Mouse (Mus musculus) left cerebral cortex, postnatal 10 days (tissue): ENCODE results near the gene Atg7. TPM values are rescaled to one million over a fixed set of nuclear protein-coding genes. Genes with fewer than 3 reads are reported as not detected.

ENCODE experiments used
- DNase-seq, 2 experiments: peaks; one replicate each; pipeline ENCODE4 v3.0.0; 2021 to 2022; ENCODE audit warnings: low spot score in 2 of 2, mixed read lengths in 1 of 2; ENCODE audit errors: extremely low spot score in 1 of 2
- intact Hi-C: fragments of 180-260 bp; cut with DNase I; formaldehyde crosslinking; loops from one replicate; pipeline ENCODE4 v1.15.1; 2025
- total RNA-seq, 2 experiments: library from RNA; stranded (reverse); gene quantifications; 2 replicates each; pipeline ENCODE4 v1.2.3; 2021

Atg7 gene
- total RNA-seq, 2 experiments from 2014 or later = 23.6 to 24.6 TPM

DNA sequence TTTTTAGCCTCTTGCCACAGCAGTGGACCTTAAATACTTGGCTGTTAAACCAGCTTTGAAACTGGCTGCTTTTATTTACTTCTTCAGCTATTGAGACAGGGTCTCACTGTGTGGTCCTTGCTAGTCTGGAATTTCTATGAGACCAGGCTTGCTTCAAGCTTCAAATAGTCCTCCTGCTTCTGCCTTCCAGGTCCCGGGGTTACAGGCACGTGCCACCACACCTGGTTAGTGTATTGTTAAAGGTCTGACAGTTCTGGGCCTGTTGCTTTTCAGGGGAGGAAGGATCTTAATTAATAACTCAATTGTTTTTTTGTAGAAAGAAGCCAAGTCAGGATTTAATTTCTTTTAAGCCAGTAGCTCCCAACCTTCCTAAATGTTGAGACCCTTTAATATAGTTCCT lies 124.8 kb downstream of the Atg7 start:
- intact Hi-C loops = no loop called here
- no peak for DNase-seq

DNA sequence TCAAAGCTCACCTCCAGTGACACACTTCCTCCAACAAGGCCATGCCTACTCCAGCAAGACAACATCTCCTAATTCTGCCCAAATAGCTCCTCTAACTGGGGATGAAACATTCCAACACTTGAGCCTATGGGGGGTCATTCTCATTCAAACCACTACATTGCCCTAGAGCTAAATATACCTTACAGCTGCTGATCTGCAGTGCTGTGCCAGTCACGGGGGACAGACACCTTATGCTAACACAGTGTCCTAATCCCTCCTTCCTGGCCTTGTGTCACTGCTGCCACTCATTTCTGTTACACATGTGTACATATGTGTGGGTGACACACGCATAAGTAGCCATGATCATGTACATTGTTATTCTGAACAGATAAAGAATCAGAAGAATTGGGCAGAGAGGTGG lies 127.4 kb downstream of the Atg7 start:
- intact Hi-C loops = no loop called here
- DNase-seq = no peak

DNA sequence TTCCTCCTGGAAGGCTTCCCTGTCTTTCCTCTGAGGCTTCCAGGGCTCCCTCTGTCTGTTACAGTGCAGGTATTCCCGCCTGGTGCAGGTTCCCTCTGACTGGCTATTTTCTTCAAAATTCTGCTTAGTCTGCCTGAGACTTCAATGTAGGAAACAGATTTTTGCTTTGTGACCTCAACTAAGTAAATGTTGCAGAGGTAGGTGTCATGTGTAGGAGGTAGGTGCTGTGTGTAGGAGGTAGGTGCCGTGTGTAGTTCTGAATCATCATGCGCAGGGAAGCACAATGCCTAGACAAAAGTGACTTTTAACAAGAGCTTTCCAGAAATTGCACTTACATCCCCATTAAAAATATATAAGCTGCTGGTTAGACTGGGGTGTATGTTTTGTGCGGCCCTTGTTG lies 128.6 kb downstream of the Atg7 start:
- intact Hi-C loops = no loop called here
- DNase-seq = no peak

DNA sequence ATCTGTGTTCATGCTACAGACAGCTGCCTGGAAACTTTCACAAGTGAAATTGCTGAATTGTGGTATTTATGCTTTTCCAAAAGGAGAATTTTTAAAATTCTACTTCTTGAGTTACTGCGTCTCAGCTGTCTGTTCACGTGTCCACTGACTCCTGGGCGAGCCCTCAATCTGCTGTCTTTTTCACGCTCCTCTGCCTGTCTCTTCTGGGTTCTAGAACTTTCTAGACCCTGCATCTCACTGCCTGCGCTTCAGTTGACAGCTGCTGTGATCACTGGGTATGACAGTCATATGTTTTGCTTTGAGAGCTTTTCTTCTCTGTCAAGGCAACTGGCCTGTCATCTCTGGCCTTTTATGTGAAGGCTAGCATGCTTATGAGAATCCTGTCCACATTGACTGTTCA lies 132.3 kb downstream of the Atg7 start:
- intact Hi-C loops = no loop called here
- no peak for DNase-seq

DNA sequence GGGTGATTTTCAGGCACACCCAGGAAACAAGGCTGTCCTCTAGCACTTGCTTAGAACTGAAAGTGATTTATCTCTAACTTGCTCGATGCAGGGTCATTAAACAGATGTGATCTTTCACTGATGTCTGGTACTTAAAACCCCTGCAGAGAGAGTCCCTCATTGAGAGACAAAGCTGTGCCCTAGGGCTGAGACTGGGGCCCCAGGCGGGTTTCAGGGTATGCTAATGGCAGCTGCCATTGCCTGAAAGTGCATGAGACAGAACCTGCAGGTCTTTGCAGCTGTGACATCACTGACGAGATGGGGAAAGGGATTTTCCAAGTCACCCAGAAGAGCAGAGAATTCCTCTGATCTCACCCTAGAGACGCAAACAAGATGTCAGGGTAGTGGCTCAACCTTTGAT lies 135.0 kb downstream of the Atg7 start:
- intact Hi-C loops = no loop called here
- DNase-seq = no peak

DNA sequence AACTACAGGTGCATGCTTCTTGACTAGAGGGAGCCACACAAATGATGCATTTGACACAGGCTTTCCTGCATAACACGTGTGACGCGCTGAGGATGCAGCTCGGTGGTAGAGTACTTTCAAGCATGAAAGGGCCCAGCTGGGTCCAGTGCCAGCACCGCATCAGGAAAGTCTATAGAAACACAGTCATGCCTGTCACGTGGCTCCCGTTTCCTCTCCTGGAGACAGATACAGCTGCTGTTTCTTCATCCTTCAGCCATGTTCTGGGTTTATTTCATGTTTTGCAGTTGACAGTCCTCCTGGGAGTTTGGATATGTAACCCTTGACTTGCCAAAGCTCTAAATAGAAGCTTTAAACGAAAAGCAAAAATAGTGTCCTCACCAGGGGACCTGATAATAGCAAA lies 135.8 kb downstream of the Atg7 start:
- DNase-seq = peak in 1 of 2 experiments; percentile 39
- intact Hi-C loops = no loop called here

DNA sequence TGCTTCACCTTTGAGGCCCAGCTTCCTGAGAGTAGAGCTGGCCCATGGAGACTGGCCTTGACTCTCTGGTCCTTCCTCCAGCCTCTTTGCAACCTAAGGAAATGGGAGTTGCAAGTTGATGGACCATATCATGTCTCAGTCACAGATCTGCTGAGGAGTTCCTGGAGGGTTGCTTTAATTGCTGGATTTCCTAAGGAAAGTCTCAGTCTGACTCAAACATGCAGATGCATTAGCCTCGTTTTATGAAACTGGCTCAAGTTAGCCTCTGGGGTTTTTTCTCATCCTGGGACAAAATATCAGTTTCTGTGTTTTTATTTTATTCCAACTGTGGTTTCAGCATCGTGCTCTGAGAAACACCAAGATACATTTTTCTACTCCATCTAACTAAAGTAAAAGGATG lies 137.7 kb downstream of the Atg7 start:
- intact Hi-C loops = no loop called here
- no peak for DNase-seq

DNA sequence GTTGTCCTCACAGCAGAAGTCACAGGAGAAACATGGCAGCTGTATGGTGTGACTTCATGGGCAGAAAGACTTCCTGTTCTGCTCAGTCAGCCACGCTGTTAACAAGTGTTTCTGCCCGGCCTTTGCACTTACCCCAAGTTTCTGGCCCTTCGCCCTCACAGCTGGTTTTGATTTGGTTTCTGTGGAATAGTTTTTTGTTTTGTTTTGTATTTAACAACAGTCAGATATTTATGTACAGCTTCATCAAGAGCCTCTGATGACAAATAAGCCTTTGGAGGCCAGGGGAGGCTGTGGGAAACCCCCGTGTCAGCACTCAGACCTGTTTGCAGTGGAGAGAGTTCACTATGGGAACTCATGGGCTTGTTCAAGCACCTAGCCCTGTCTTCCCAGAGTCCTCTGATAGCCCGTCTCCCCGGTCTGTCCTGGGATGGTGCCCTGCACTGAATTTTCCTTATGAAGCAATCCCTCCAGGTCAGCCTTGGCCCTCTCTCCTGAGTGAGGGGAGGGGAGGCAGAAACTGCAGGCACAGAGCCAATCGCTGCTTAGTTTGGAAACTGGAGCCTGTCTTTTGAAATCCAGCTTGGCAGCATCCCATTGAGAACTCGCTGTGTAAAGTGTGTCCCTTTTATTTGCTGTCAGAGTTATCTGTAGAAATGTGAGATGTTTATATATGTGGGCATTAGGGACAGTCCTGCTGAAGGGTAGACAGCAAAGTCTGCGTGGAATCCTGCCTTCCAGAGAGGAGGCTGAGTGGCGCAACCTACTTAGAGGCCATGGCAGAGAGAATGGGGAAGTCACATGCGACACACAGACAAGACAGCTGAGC lies 138.7 kb downstream of the Atg7 start:
- DNase-seq = peak; percentile 51 to 77
- intact Hi-C loops = no loop called here

DNA sequence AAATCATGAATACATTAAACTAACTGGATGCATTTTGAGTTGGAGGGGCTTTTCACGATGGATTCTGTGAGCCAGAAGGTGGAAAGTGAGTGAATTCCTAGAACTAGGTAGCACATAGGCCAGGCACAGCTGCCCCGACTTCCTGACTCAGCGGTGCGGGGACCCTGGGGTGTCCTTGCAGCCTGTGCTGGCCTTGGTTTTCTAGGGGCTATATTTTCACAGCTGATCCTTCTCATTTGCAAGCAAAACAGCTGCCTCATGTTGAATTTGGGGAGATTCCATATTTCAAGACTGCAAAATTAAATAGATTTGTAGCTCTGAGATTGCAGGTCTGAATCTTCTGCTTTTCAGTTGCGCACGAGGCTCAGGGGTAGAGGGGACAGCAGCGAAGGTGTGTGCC lies 139.6 kb downstream of the Atg7 start:
- intact Hi-C loops = no loop called here

DNA sequence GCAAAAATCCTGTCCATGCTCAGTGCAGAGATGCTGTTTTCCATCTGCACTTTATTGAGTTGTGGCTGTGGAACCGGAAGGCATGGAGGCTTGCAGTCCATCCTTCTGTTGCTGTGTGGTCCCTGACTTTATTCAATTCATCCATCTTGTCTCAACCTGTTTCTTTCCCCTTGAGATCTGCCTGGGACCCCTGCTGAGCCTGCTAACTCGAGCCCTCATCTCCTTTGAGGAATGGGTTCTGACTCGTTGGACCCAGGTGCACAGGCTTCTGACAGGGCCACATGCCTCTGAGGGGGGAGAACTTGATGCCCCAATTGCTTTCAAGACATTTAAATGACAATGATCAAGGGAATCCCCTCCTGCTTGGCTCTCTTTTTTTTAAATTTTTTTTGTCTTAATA lies 143.6 kb downstream of the Atg7 start:
- intact Hi-C loops = no loop called here
- no peak for DNase-seq

More for the DNA sequence above, 139.6 kb downstream of the Atg7 start:
- peak in 1 of 2 experiments; percentile 44 for DNase-seq

DNA sequence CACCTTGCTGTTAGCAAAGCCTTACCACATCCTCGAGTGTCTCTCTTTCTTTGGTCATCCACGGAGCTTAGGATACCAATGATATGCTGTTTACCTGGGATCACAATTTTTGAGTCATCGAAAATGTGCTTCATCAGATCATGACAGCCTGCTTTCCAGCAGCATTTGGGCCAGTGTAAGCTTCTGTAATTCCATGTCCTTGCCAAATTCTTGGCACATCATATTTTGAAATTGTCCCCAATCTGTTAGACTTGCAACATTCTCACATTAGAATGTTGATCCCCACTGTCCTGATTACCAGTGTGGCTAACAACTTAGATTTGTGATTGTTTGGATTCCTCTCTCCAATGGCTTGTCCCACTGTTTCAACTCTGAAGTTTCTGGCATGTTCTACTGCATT lies 144.7 kb downstream of the Atg7 start:
- no peak for DNase-seq

DNA sequence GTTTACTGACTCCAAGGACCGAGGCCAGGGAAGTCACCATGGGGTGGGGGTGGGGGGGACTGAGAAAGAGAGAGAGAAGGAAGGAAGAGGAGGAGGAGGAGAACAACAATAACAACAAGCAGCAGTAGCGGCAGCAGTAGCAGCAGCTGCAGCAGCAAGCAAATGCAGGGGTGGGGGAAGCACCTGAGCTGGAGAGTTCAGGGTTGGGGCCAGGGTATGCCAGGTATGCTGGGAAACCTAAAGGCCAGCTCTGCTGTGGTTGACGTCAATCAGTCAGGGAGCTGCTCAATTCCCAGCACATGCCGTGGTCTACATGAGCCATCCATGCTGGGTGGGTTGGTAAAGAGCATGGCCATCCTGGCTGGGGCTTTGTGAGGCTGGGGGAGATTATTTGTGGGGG lies 145.8 kb downstream of the Atg7 start:
- DNase-seq = no peak
- intact Hi-C loops = no loop called here

More for the DNA sequence above, 144.7 kb downstream of the Atg7 start:
- intact Hi-C loops = no loop called here

DNA sequence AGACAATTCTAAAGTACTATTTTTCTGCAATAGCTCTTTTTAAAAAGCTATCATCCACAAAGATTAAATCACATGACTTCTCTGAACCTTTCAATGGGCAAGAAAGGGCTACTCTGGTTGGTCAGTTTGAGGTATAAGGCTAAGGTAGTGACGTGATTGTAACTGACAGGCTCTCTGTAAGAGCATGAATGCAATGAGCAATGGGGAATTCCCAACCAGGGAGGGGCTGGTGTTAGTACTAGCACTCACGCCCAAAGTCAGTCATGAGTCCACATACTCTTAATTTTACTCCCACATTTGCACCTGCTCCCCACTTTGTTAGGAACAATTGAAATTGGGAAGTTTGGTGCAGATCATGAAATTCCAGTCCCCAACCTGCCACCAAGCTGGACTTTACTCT lies 147.2 kb downstream of the Atg7 start:
- intact Hi-C loops = no loop called here
- DNase-seq = no peak

DNA sequence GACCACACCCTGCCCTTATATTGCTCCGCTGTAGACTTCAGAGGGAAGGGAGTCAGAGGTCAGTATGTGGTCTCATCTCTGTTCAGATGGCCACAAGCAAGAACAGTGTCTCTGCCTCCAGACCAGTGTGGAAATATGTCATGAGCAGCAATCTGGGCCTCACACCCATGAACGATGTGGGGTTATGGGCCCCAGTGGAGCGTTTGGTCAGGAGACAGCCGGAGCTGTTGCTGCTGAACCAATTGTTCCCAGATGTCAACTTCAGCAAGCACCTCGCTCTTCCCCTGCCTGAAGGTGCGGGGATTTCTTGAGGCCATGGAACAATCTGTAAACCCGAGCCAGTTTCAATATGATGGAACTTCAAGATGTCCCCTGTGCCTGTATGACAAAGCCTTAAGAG lies 148.0 kb downstream of the Atg7 start:
- DNase-seq = no peak
- intact Hi-C loops = no loop called here

DNA sequence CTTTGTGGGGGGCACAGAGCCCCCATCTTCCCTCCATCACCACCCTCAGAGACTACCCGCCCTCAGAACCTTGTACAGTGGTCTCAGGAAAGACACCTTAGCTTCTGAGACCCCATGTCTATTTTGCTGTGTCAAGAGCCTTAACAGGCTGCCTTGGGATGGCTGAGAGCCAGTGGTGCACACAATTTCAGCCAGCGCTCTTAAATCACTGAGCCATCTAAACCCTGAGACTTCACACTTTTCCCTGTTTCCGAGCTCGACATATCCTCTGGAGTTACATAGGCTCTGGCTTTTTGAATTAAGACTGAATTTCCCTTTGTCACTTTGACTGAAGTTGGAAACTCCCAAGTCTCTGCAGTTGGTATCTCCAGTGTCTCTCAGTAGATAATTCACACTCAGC lies 148.9 kb downstream of the Atg7 start:
- intact Hi-C loops = no loop called here
- no peak for DNase-seq

DNA sequence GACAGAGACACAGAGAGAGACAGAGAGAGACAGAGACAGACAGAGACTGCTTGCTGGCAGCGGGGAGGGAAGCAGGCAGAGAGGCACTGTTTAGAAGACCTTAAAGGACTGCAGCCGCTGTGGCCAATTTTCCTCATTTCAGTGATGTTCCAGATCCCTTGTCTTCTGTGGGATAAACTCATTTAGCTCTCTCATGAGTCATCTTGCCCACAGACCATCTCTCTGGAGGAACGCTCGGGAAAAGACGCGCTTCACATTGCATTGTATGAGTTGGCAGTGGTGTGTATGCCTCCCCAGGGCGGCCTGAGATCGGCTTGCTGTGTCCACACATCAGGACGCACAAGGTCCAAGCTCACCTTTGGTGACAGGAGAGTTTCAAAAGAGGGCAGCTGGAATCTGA lies 151.8 kb downstream of the Atg7 start:
- no peak for DNase-seq
- intact Hi-C loops = no loop called here

DNA sequence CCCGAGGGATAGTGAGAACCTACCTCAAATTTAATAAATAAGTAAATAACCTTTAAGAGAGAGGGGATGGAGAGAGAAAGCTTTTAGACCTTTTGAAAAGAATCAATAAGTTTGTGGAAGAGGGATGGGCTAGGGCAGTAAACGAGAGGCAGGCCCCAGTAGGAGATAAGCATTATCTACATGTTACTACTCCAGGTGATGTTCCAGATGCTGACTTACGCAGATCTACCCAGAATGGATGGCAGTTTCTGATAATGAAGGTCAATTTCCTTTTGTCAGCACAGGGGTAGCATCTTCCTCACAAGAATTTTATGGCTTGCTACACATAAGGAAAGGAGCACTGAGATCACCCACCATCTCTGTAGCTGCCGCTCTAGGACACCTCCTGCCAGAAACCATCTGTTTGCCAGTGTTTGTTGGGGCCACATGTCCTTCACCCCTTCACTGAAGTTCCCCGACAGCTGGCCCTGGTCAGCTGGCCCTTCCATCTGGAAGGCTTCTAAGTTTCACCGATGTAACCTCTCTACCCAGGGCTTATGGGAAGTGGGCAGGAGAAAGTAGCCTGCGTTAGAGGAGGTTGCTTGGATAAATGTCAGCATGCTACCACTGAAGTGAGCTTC lies 152.9 kb downstream of the Atg7 start:
- intact Hi-C loops = no loop called here
- no peak for DNase-seq

DNA sequence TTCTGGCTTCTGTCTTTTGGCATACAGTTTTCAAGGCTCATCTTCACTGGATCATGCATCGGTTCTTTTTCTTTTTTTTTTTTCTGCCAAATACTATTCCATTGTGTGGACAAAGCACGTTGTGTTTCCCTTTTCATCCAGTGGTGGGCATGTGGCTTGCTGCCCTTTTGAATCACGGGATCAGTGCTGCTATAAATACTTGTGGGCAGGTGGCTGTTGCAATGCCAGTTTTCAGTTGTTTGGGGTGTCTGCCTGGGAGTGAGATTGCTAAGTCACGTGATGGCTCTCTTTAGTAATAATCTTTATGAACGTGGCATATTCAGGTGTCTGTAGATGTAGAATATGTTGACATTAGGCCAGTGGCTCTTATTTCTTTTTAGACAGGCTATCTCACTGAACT lies 155.0 kb downstream of the Atg7 start:
- no peak for DNase-seq
- intact Hi-C loops = no loop called here

DNA sequence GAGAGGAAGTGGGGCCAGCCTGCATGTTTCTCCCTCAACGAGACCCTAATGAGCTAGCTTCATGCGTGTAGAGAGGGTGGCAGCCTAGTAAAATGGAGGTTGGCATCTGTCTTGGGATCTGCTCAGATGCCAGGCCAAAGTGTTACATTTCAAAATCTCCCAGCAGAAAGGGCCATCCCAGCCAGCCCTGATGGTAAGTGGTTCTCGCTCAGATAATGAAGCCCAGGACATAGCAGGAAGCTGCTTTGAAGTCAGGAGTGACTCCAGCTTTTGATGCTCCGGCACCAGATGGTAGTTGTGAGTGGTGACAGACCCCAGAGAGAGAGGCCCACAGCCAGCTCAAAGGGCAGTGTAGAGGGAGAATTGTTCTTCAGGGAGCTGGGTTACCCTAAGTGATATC lies 155.8 kb downstream of the Atg7 start:
- intact Hi-C loops = no loop called here
- no peak for DNase-seq

DNA sequence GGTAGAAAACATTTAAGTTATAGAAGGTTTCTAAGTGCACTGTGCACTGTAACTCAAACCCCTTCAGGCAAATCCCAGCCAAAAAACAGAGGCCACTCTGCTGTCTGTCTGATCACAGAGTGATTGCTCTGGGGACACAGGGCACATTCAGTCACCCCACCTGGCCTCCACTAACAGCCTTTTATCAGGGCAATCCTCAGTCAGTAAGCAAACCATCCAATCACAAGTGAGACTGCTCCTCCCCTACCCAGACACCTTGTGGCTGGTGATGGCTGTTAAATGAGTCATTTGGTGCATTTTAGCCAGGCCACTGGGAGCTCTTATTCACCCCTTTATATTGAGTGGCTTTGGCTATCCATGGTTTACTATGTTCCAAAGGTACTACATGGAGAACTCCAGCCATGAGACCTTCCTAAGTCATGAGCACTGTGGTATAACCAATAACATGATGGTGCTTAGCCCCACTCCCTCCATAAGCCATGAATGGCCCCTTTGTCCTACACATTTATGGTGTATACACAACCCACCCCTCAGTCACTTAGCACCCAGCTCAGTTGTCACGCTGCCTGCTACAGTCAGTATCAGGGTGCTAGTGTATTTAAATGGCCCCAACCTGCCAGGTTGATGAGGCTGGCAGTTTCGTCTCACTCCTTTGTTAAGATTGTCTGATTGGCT lies 157.5 kb downstream of the Atg7 start:
- DNase-seq = no peak
- intact Hi-C loops = no loop called here
